Mouse (Mus musculus) midbrain, postnatal 0 days (tissue): ENCODE measurements around the gene Hmgb1. TPM values are rescaled to one million over a fixed set of nuclear protein-coding genes. Genes with fewer than 3 reads are reported as not detected.

Source experiments
- ATAC-seq: fragments of 200-750 bp; cut with Nextera tagmentation; 2 replicates; pipeline ENCODE4 v1.8.0; 2017; ENCODE audit warnings: moderate number of reproducible peaks, mild to moderate bottlenecking, moderate TSS enrichment, moderate library complexity; ENCODE audit not compliant: low FRiP score
- DNase-seq: peaks from one replicate; pipeline ENCODE4 v3.0.0-alpha.2; 2015; ENCODE audit warnings: low spot score
- H3K27ac ChIP-seq: fragments of 300-500 bp; sonication (generic); 2 replicates; pipeline ENCODE4 v1.5.1; 2014; ENCODE audit warnings: low read depth, mild to moderate bottlenecking, low read length, mixed read lengths
- H3K27me3 ChIP-seq: fragments of 300-500 bp; sonication (generic); 2 replicates; pipeline ENCODE4 v1.6.1; 2014; ENCODE audit warnings: low read length, control low read depth, mixed read lengths; ENCODE audit not compliant: insufficient read depth
- H3K36me3 ChIP-seq: fragments of 300-500 bp; sonication (generic); 2 replicates; pipeline ENCODE4 v1.6.1; 2014; ENCODE audit warnings: low read length, control low read depth, mixed read lengths; ENCODE audit not compliant: insufficient read depth
- H3K4me1 ChIP-seq: fragments of 300-500 bp; sonication (generic); 2 replicates; pipeline ENCODE4 v1.6.1; 2014; ENCODE audit warnings: mild to moderate bottlenecking, control low read depth, antibody characterized with exemption, low read length, mixed read lengths; ENCODE audit not compliant: insufficient read depth
- H3K4me2 ChIP-seq: fragments of 300-500 bp; sonication (generic); 2 replicates; pipeline ENCODE4 v1.6.1; 2014; ENCODE audit warnings: low read depth, mild to moderate bottlenecking, low read length, mixed read lengths; ENCODE audit not compliant: poor library complexity, severe bottlenecking
- H3K4me3 ChIP-seq: fragments of 300-500 bp; sonication (generic); 2 replicates; pipeline ENCODE4 v1.5.1; 2014; ENCODE audit warnings: low read depth, mild to moderate bottlenecking, low read length, moderate library complexity
- H3K9ac ChIP-seq: fragments of 300-500 bp; sonication (generic); replicated peaks from 2 replicates; pipeline ENCODE4 v1.6.1; 2014; ENCODE audit warnings: mild to moderate bottlenecking, low read length, moderate library complexity, mixed read lengths; ENCODE audit not compliant: poor library complexity, severe bottlenecking
- H3K9me3 ChIP-seq: fragments of 300-500 bp; sonication (generic); 2 replicates; pipeline ENCODE4 v1.6.1; 2016; ENCODE audit warnings: low read length, control low read depth
- CTCF ChIP-seq: IDR thresholded peaks from 2 replicates; pipeline ENCODE4 v1.5.1; 2016; ENCODE audit warnings: antibody characterized with exemption, mild to moderate bottlenecking
- WGBS: fragments of 180-500 bp; shearing (Covaris S2); extraction: QIAGEN DNeasy Blood & Tissue Kit; methylation state at CpG from one replicate; pipeline ENCODE4 v1.1.7; 2014; 5-methylcytosine and 5-hydroxymethylcytosine counted together
- polyA plus RNA-seq: library from polyadenylated mRNA; unstranded; fragments of >200 nt; fragmentation: Nextera tagmentation; extraction: Ambion mirVana; gene quantifications from 2 replicates; pipeline ENCODE4 v1.2.1, GENCODE M21; 2015
- total RNA-seq: library from RNA; depleted of rRNA; stranded (reverse); fragments of >200 nt; gene quantifications from 2 replicates; pipeline ENCODE4 v1.2.3, GENCODE M21; 2014

Gene Hmgb1
- total and polyA plus RNA-seq, 2 experiments from 2014 or later, result 171 to 756 TPM

- Histone ChIP-seq H3K9ac (no peak overlapping the region), H3K27ac (no peak overlapping the region), H3K4me2 (no peak overlapping the region), H3K36me3 (no peaks in the 10 kb centered on the region), H3K27me3 (no peaks in the 10 kb centered on the region), H3K4me1 (no peaks in the 10 kb centered on the region), H3K4me3 (no peak overlapping the region), H3K9me3 (no peaks in the 10 kb centered on the region)
- DNase-seq (no peak), ATAC-seq (no peak)
- 91% methylated on average over 7 of the region's 7 CpGs for WGBS
- no peak for TF ChIP-seq CTCF
Measured at GRCm38 (mm10) chr5:149174527-149174926, 9.8 kb downstream of the Hmgb1 start.

DNA sequence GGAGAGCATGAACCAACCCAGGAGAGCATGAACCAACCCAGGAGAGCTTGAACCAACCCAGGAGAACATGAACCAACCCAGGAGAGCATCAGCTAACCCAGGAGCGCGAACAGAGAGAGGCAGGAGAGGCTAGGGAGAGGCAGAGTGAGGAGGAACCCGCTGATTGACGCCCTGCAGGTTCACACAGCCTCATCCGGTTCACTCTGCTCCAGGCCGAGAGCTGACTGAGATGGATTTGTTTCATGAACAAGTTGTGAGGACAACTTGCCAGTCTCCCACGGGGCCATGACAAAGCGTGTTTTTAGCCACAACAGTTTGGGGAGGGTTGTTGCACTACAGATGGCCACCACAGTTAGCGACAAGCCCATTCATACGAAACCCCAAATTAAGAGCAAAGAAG is 12.0 kb downstream of the Hmgb1 start:
- TF ChIP-seq CTCF, result no peak
- H3K9me3 ChIP-seq, result no peaks in the 10 kb centered on the region

GRCm38 (mm10) chr5:149170841-149171588 is 13.3 kb downstream of the Hmgb1 start:
- no peak overlapping the region for H3K4me3 ChIP-seq
- DNase-seq (no peak), ATAC-seq (no peak)
- WGBS, result 58% methylated on average over 8 of the region's 8 CpGs
- H3K27ac ChIP-seq, result no peak overlapping the region
- H3K9me3 ChIP-seq, result no peaks in the 10 kb centered on the region
- H3K4me2 ChIP-seq, result no peak overlapping the region
- no peak for TF ChIP-seq CTCF
- no peaks in the 10 kb centered on the region for H3K4me1 ChIP-seq
- no peaks in the 10 kb centered on the region for H3K36me3 ChIP-seq
- H3K27me3 ChIP-seq, result no peaks in the 10 kb centered on the region
- no peak overlapping the region for H3K9ac ChIP-seq

More for the DNA sequence above, 12.0 kb downstream of the Hmgb1 start:
- Histone ChIP-seq H3K9ac (no peak overlapping the region), H3K4me2 (no peak overlapping the region), H3K27ac (no peak overlapping the region), H3K4me3 (no peak overlapping the region), H3K27me3 (no peaks in the 10 kb centered on the region), H3K36me3 (no peaks in the 10 kb centered on the region), H3K4me1 (no peaks in the 10 kb centered on the region)
- DNase-seq (no peak), ATAC-seq (no peak)
- WGBS, result 82% methylated on average over 10 of the region's 10 CpGs

GRCm38 (mm10) chr5:149168816-149169215 is 15.5 kb downstream of the Hmgb1 start:
- no peak overlapping the region for H3K27ac ChIP-seq
- peak; percentile 27 for DNase-seq
- no peak overlapping the region for H3K4me2 ChIP-seq
- ATAC-seq, result no peak
- H3K9me3 ChIP-seq, result no peaks in the 10 kb centered on the region
- no peaks in the 10 kb centered on the region for H3K36me3 ChIP-seq
- no peak for TF ChIP-seq CTCF
- no peak overlapping the region for H3K4me3 ChIP-seq
- WGBS, result 82% methylated on average over 9 of the region's 9 CpGs
- H3K4me1 ChIP-seq, result no peaks in the 10 kb centered on the region
- no peaks in the 10 kb centered on the region for H3K27me3 ChIP-seq
- no peak overlapping the region for H3K9ac ChIP-seq

GRCm38 (mm10) chr5:149168051-149168450 is 16.2 kb downstream of the Hmgb1 start:
- no peak overlapping the region for H3K27ac ChIP-seq
- H3K4me2 ChIP-seq, result no peak overlapping the region
- ATAC-seq, result no peak
- DNase-seq, result no peak
- 79% methylated on average over 2 of the region's 2 CpGs for WGBS
- H3K9ac ChIP-seq, result no peak overlapping the region
- no peak overlapping the region for H3K4me3 ChIP-seq
- no peaks in the 10 kb centered on the region for H3K27me3 ChIP-seq
- H3K4me1 ChIP-seq, result no peaks in the 10 kb centered on the region
- no peaks in the 10 kb centered on the region for H3K9me3 ChIP-seq
- no peak for TF ChIP-seq CTCF
- H3K36me3 ChIP-seq, result no peaks in the 10 kb centered on the region

- TF ChIP-seq CTCF, result no peak
- 95% methylated on average over 10 of the region's 10 CpGs for WGBS
- DNase-seq, result no peak
Measured at GRCm38 (mm10) chr5:149166011-149166410, 18.3 kb downstream of the Hmgb1 start.

More at GRCm38 (mm10) chr5:149166011-149166410, 18.3 kb downstream of the Hmgb1 start:
- Histone ChIP-seq H3K27ac (no peak overlapping the region), H3K4me2 (no peak overlapping the region), H3K9me3 (no peaks in the 10 kb centered on the region), H3K36me3 (no peaks in the 10 kb centered on the region), H3K27me3 (no peaks in the 10 kb centered on the region), H3K4me3 (no peak overlapping the region), H3K4me1 (no peaks in the 10 kb centered on the region), H3K9ac (no peak overlapping the region)
- no peak for ATAC-seq
